Mouse (Mus musculus): Measurements from ENCODE around the gene Rpl3l.
"Not testable (repeated sequence)": the region's sequence is repeated elsewhere in the genome, so short reads cannot be mapped to it uniquely, and the experiment has no call there.

The Rpl3l gene

DNA sequence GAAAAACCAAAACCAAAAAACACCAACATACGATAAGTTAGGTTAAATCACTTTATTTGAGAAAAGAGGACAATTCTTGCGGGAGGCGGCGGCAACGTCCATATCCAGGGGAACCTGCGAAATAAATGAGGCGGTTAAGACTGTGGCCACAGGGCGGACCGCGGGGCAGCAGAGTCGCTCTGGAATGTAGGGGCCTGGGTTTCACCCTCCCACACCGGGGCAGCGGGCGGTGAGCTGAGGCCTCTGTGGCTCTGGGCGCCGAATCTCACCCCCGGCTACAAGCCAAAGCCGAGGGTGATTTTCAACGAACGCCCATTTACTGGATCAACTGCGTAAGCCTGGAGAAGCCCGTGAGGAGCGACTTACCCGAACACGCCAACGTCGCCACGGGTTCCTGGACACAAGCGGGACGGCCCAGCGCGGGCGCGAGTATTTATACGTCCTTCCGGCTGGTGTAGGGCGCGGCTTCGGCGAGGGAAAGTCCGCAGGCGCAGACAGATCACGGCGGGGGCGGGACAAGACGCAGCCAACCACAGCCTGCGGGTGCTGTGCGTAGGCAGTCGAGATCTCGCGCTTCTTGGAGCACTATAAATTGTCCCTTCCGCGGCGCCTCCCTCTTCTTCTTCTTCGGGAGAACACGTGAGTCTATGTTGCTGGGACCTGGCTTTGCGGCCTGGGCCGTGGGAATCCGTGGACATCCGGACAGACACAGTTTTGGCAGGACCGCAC, 8.0 kb upstream of the Rpl3l start:
- DNase-seq (ENCODE audit: extremely low read depth, low read depth, low spot score) = peak; percentile 75

GRCm38 (mm10) chr17:24720616-24721015, 7.0 kb upstream of the Rpl3l start:
- not testable (repeated sequence) for DNase-seq (ENCODE audit: extremely low read depth, low read depth, low spot score)

- not testable (repeated sequence) for DNase-seq (ENCODE audit: extremely low read depth, low read depth, low spot score)
Measured at GRCm38 (mm10) chr17:24721383-24721955, 6.2 kb upstream of the Rpl3l start.

DNA sequence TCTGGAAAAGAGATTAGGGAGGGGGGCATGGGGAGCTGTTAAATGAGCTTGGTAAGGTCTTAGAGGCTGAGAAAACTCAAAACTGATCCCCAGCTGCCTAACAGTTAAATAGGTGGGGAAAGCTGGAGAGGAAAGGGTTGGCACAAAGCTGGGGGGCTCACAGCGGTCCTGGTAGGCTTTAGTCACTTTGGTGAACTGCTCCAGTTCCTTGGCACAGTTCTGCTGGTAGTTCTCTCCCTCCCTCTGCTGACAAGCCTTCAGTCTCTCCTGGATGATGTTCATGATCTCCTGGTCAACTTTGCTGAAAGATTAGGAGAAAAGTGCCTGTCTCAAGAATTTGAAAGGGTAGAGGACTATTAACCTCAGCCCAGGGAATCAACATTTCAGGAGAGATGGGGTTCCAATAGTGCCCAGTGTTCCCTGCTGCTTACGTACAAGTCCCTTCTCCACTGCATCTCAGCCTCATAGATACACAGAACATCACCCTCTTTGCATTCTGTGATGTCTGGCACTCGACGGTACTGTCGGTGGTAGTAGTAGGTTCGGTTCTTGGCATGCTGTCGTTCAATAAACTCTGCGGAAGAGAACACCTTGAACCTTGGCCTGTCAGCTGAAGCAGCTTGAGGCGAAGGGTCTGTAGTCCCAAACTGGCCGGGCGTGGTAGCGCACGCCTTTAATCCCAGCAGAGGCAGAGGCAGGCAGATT, 5.2 kb upstream of the Rpl3l start:
- no peak for DNase-seq (ENCODE audit: extremely low read depth, low read depth, low spot score)

DNA sequence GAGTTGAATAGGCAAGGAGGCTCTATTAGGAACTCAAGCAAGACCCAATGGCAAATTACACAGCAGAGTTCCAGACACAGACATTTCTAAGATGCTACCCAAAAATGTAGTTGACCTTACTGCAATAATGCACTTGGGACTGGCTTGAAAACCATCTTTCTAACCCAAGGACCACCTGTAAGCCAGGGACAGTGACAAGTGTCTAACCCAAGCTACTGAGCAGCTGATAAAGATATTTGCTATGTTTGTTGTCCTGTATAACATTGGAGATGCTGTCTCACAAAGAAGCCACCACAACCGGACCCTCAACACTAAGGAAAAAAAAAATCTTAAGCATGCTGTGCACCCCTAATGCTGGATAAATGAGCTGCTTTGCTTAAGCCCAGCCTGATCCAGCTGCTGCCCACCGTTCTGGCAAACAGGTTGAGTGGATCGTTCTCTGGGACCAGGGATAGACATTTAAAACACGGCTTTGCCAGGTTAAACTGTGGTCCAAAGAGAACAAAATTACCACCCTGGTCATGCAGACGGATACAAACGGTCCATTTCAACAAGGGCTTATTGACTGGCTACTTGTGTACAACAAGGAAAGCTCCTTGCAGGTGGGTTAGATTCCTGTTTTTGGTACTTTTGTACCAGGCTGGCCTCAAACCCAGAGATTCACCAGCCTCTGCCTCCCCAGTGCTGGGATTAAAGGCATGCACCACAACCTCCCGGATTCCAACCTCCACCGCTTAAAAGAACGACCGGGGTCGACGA, 4.3 kb upstream of the Rpl3l start:
- DNase-seq (ENCODE audit: extremely low read depth, low read depth, low spot score) = no peak

- DNase-seq (ENCODE audit: extremely low read depth, low read depth, low spot score) = no peak
Measured at GRCm38 (mm10) chr17:24723881-24724180, 3.8 kb upstream of the Rpl3l start.

DNA sequence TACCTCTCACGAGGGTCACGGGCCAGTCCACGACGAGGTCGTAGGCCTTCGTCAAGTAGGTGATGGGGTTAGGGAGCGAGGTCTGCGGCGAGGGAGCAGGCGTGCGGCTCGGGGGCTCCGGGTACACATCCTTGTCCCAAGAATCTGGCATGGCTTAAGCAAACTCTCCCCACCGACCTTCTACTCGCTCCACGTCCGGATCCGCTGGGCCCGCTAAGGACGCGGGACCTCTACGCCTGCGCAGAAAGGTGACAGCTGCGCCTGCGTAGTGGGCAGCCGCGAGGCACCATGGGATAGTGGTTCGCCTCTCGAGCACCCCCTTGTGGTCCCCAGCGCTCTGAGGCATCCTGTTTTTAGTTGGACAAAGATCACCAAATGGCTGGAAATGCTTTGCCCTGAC, 3.4 kb upstream of the Rpl3l start, which contains the start of gene Ndufb10:
Gene Ndufb10, minus strand, starts transcription at position 295 of the 400 bp plus-strand sequence.
- DNase-seq (ENCODE audit: extremely low read depth, low read depth, low spot score) = no peak

- DNase-seq (ENCODE audit: extremely low read depth, low read depth, low spot score) = no peak
Measured at GRCm38 (mm10) chr17:24725637-24726390, 1.8 kb upstream of the Rpl3l start.

DNA sequence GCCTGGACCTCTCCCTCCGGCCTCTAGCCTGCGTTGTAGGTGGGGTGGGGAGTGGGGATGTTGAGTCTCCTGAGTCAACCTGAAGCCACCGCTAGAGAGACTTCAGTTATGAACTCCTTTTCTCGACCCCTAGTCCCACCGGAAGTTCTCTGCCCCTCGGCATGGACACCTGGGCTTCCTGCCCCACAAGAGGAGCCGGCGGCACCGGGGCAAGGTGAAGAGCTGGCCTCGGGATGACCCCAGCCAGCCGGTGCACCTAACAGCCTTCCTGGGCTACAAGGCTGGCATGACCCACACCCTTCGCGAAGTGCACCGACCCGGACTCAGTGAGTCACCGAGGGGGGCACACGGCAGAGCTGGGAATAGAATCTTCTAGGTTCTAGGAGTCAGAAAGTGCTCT, 564 bp downstream of the Rpl3l start:
- no peak for DNase-seq (ENCODE audit: extremely low read depth, low read depth, low spot score)

- no peak for DNase-seq (ENCODE audit: extremely low read depth, low read depth, low spot score)
Measured at GRCm38 (mm10) chr17:24729067-24729466, 1.4 kb downstream of the Rpl3l start.

DNA sequence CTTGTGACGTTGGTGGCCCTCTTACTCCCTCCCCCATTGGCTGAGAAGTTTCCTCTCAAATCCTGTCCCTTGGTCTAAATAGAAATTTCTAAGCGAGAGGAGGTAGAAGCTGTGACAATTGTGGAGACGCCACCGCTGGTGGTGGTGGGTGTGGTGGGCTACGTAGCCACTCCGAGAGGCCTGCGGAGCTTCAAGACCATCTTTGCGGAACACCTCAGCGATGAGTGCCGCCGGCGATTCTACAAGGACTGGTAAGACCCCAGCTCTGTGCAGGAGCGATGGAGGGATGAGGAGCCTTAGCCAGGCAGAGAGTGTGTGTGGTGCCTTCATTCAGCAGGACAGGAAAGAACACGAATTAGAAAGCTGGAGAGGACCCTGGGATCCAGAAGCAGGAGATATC, 3.2 kb downstream of the Rpl3l start:
- DNase-seq (ENCODE audit: extremely low read depth, low read depth, low spot score) = no peak

GRCm38 (mm10) chr17:24732233-24732935, 4.8 kb downstream of the Rpl3l start:
- DNase-seq (ENCODE audit: extremely low read depth, low read depth, low spot score) = no peak

DNA sequence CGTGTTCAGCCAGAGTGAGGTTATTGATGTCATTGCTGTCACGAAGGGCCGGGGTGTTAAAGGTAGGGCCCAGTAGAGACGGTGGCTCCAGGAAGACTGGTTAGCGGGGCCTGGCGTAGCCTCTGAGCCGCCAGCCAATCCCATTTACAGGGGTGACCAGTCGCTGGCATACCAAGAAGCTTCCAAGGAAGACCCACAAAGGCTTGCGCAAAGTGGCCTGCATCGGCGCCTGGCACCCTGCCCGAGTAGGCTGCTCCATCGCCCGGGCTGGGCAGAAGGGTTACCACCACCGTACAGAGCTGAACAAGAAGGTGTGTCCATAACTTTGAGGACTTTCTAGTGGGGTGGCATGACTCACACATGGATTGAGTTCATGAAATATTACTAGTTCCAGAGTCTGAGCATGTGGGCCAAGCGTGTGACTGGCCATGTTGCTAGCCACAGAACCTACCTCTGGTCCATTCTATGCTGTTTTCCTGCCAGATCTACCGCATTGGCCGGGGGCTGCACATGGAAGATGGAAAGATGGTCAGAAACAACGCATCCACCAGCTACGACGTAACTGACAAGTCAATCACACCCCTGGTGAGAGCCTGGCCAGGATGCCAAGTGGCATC, 5.9 kb downstream of the Rpl3l start:
- no peak for DNase-seq (ENCODE audit: extremely low read depth, low read depth, low spot score)

DNA sequence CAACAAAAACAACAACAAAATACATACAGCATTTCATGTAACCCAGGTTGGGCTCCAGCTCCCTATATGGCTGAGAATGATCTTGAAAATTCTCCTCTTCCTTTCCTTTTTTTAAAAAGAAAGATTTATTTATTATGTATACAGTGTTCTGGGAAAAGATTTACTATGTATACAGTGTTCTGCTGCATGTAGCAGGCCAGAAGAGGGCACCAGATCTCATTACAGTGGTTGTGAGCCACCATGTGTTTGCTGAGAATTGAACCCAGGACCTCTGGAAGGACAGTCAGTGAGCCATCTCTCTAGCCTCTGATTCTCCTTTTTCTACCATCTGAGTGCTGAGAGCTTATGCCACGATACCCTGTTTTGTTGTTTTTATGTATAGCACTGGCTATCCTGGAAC, 6.9 kb downstream of the Rpl3l start:
- no peak for DNase-seq (ENCODE audit: extremely low read depth, low read depth, low spot score)

GRCm38 (mm10) chr17:24735446-24735845, 7.8 kb downstream of the Rpl3l start:
- DNase-seq (ENCODE audit: extremely low read depth, low read depth, low spot score) = no peak

- DNase-seq (ENCODE audit: extremely low read depth, low read depth, low spot score) = peak; percentile 94
Measured at GRCm38 (mm10) chr17:24736330-24737051, 8.9 kb downstream of the Rpl3l start, which contains the start of gene Msrb1. Gene Msrb1 (plus strand): TSS chr17:24736642.

DNA sequence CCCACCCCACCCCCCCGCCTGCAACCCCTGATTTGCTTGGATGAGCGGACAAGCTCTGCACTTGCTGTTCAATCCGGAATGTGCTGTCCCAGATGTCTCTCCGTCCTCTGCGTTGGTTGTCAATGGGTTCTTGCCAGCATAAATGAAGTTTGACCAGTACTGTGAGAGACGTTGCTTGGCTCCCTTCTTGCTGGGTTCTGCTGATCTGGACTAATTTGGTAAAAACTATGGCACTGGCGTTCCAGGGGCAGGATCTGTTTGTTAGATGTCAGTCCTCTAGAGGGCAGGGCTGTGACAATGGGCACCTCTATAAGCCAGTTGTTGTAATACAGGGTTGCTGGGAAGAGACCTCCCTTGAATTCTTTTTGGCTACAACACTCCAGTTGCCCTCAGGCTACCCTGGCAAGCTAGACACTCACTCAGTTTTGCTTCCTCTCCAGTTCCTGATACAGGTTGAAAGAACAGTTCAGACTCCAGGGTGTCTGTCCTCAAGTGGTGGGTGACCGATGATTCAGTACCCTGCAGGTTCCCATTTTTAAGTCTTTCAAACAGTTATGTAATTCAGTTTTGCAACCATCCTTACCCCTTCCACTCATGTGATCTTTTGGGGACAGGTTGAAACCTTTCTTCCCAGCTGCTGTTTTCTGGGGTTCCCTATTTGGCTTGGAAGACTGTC, 9.7 kb downstream of the Rpl3l start:
- peak; percentile 74 for DNase-seq (ENCODE audit: extremely low read depth, low read depth, low spot score)

GRCm38 (mm10) chr17:24738238-24738637, 10.6 kb downstream of the Rpl3l start:
- no peak for DNase-seq (ENCODE audit: extremely low read depth, low read depth, low spot score)

- no peak for DNase-seq (ENCODE audit: extremely low read depth, low read depth, low spot score)
Measured at GRCm38 (mm10) chr17:24739926-24740325, 12.3 kb downstream of the Rpl3l start.

Measured in fat pad, adult 2 months (tissue).